Mouse (Mus musculus) midbrain, embryonic 13.5 days (tissue): Measurements from ENCODE around the gene Preb. TPM values are rescaled to one million over a fixed set of nuclear protein-coding genes. Genes with fewer than 3 reads are reported as not detected.

Experiments used
- ATAC-seq: fragments of 200-750 bp; cut with Nextera tagmentation; 2 replicates; pipeline ENCODE4 v1.8.0; 2017; ENCODE audit warnings: mild to moderate bottlenecking, moderate TSS enrichment, moderate library complexity
- H3K27ac ChIP-seq: fragments of 300-500 bp; sonication (generic); 2 replicates; pipeline ENCODE4 v1.5.1; 2015; ENCODE audit warnings: inconsistent platforms, mild to moderate bottlenecking, moderate library complexity
- H3K27me3 ChIP-seq: fragments of 300-500 bp; sonication (generic); 2 replicates; pipeline ENCODE4 v1.6.1; 2015; ENCODE audit warnings: mild to moderate bottlenecking, inconsistent platforms
- H3K36me3 ChIP-seq: fragments of 300-500 bp; sonication (generic); 2 replicates; pipeline ENCODE4 v1.6.1; 2015; ENCODE audit warnings: mild to moderate bottlenecking, inconsistent platforms
- H3K4me1 ChIP-seq: fragments of 300-500 bp; sonication (generic); replicated peaks from 2 replicates; pipeline ENCODE4 v1.6.1; 2015; ENCODE audit warnings: inconsistent platforms
- H3K4me2 ChIP-seq: fragments of 300-500 bp; sonication (generic); replicated peaks from 2 replicates; pipeline ENCODE4 v1.6.1; 2015; ENCODE audit warnings: moderate library complexity, mild to moderate bottlenecking, inconsistent platforms
- H3K4me3 ChIP-seq: fragments of 300-500 bp; sonication (generic); replicated peaks from 2 replicates; pipeline ENCODE4 v1.5.1; 2015; ENCODE audit warnings: mild to moderate bottlenecking, inconsistent platforms
- H3K9ac ChIP-seq: fragments of 300-500 bp; sonication (generic); replicated peaks from 2 replicates; pipeline ENCODE4 v1.6.1; 2015; ENCODE audit warnings: mild to moderate bottlenecking, inconsistent platforms
- H3K9me3 ChIP-seq: fragments of 300-500 bp; sonication (generic); 2 replicates; pipeline ENCODE4 v1.6.1; 2016; ENCODE audit warnings: mild to moderate bottlenecking, inconsistent platforms
- WGBS: fragments of 180-500 bp; shearing (Covaris S2); methylation state at CpG from one replicate; pipeline ENCODE4 v1.1.7; 2015; 5-methylcytosine and 5-hydroxymethylcytosine counted together
- polyA plus RNA-seq: library from polyadenylated mRNA; unstranded; fragments of >200 nt; fragmentation: Nextera tagmentation; extraction: Ambion mirVana; gene quantifications from 2 replicates; pipeline ENCODE4 v1.2.1, GENCODE M21; 2015

Preb gene
- polyA plus RNA-seq, result 108 and 129 TPM in 2 replicates

- Histone ChIP-seq H3K27me3 (peaks cover 7% of the 10 kb centered on the region), H3K9ac (peak within 1 kb of the TSS; percentile 95), H3K36me3 (peaks cover 28% of the 10 kb centered on the region), H3K9me3 (no peaks in the 10 kb centered on the region), H3K4me1 (peaks cover 27% of the 10 kb centered on the region), H3K4me3 (peak within 1 kb of the TSS; percentile 91), H3K4me2 (peak within 1 kb of the TSS; percentile 93), H3K27ac (peak within 1 kb of the TSS; percentile 84)
- WGBS, result under 1% methylated on average over 56 of the region's 56 CpGs
- ATAC-seq, result peak; percentile 96
These were observed at the start of gene Preb for GRCm38 (mm10) chr5:30959966-30960501. Gene Preb, minus strand, starts transcription at chr5:30960361.

GRCm38 (mm10) chr5:31004184-31004583, 44.0 kb upstream of the Preb start:
- Histone ChIP-seq H3K36me3 (no peaks in the 10 kb centered on the region), H3K4me2 (no peak overlapping the region), H3K27ac (no peak overlapping the region), H3K27me3 (no peaks in the 10 kb centered on the region), H3K4me1 (no peaks in the 10 kb centered on the region; the same call in 1 of the 2 replicates), H3K9me3 (no peaks in the 10 kb centered on the region), H3K9ac (no peak overlapping the region), H3K4me3 (no peak overlapping the region)
- WGBS, result 5% methylated on average over 5 of the region's 5 CpGs
- ATAC-seq, result peak; percentile 58

- no peaks in the 10 kb centered on the region for H3K9me3 ChIP-seq
- no peaks in the 10 kb centered on the region for H3K27me3 ChIP-seq
- no peaks in the 10 kb centered on the region for H3K36me3 ChIP-seq
- no peak overlapping the region for H3K9ac ChIP-seq
- no peak overlapping the region for H3K4me2 ChIP-seq
- no peak for ATAC-seq
- no peaks in the 10 kb centered on the region; the same call in 1 of the 2 replicates for H3K4me1 ChIP-seq
- no peak overlapping the region for H3K27ac ChIP-seq
- no peak overlapping the region for H3K4me3 ChIP-seq
- 80% methylated on average over 4 of the region's 4 CpGs for whole genome bisulfite sequencing
These were observed 41.4 kb upstream of the Preb start for GRCm38 (mm10) chr5:31001560-31001959.

- Histone ChIP-seq H3K27me3 (no peaks in the 10 kb centered on the region), H3K27ac (no peak overlapping the region), H3K9ac (no peak overlapping the region), H3K4me2 (no peak overlapping the region), H3K36me3 (no peaks in the 10 kb centered on the region), H3K4me3 (no peak overlapping the region), H3K4me1 (no peaks in the 10 kb centered on the region; the same call in 1 of the 2 replicates), H3K9me3 (no peaks in the 10 kb centered on the region)
- WGBS, result 82% methylated on average over 2 of the region's 2 CpGs
- ATAC-seq, result no peak
These were observed 40.8 kb upstream of the Preb start for GRCm38 (mm10) chr5:31000993-31001392.

GRCm38 (mm10) chr5:31000122-31000521, 40.0 kb upstream of the Preb start:
- H3K27me3 ChIP-seq, result no peaks in the 10 kb centered on the region
- no peak overlapping the region for H3K4me2 ChIP-seq
- no peaks in the 10 kb centered on the region for H3K9me3 ChIP-seq
- H3K27ac ChIP-seq, result no peak overlapping the region
- H3K9ac ChIP-seq, result no peak overlapping the region
- no peak overlapping the region for H3K4me3 ChIP-seq
- 80% methylated on average over 7 of the region's 7 CpGs for WGBS
- H3K36me3 ChIP-seq, result no peaks in the 10 kb centered on the region
- no peak for ATAC-seq
- H3K4me1 ChIP-seq, result no peaks in the 10 kb centered on the region; the same call in 1 of the 2 replicates

- ATAC-seq, result no peak
- H3K36me3 ChIP-seq, result no peaks in the 10 kb centered on the region
- H3K27me3 ChIP-seq, result no peaks in the 10 kb centered on the region
- H3K27ac ChIP-seq, result no peak overlapping the region
- no peaks in the 10 kb centered on the region for H3K9me3 ChIP-seq
- no peak overlapping the region for H3K4me2 ChIP-seq
- WGBS, result 59% methylated on average over 5 of the region's 5 CpGs
- no peaks in the 10 kb centered on the region; the same call in 1 of the 2 replicates for H3K4me1 ChIP-seq
- H3K4me3 ChIP-seq, result no peak overlapping the region
- H3K9ac ChIP-seq, result no peak overlapping the region
These were observed 39.2 kb upstream of the Preb start for GRCm38 (mm10) chr5:30999324-30999723.

- no peak for ATAC-seq
- Histone ChIP-seq H3K4me2 (no peak overlapping the region), H3K27me3 (no peaks in the 10 kb centered on the region), H3K9ac (no peak overlapping the region), H3K36me3 (no peaks in the 10 kb centered on the region), H3K9me3 (no peaks in the 10 kb centered on the region), H3K27ac (no peak overlapping the region), H3K4me1 (no peaks in the 10 kb centered on the region), H3K4me3 (no peak overlapping the region)
- 20% methylated on average over 5 of the region's 5 CpGs for WGBS
These were observed 38.1 kb upstream of the Preb start for GRCm38 (mm10) chr5:30998306-30998705.

GRCm38 (mm10) chr5:30994910-30995635, 34.9 kb upstream of the Preb start:
- Histone ChIP-seq H3K9ac (no peak overlapping the region), H3K36me3 (no peaks in the 10 kb centered on the region), H3K27me3 (no peaks in the 10 kb centered on the region), H3K9me3 (no peaks in the 10 kb centered on the region), H3K4me1 (no peaks in the 10 kb centered on the region), H3K4me3 (no peak overlapping the region), H3K27ac (no peak overlapping the region), H3K4me2 (no peak overlapping the region)
- WGBS, result 79% methylated on average over 11 of the region's 11 CpGs
- ATAC-seq, result no peak

GRCm38 (mm10) chr5:30994074-30994473, 33.9 kb upstream of the Preb start:
- no peak for ATAC-seq
- no peak overlapping the region for H3K4me3 ChIP-seq
- H3K36me3 ChIP-seq, result no peaks in the 10 kb centered on the region
- no peak overlapping the region for H3K9ac ChIP-seq
- no peaks in the 10 kb centered on the region for H3K9me3 ChIP-seq
- H3K4me2 ChIP-seq, result no peak overlapping the region
- H3K27me3 ChIP-seq, result no peaks in the 10 kb centered on the region
- H3K4me1 ChIP-seq, result no peaks in the 10 kb centered on the region
- WGBS, result 71% methylated on average over 3 of the region's 3 CpGs
- H3K27ac ChIP-seq, result no peak overlapping the region

- Histone ChIP-seq H3K36me3 (no peaks in the 10 kb centered on the region), H3K27ac (no peak overlapping the region), H3K4me2 (no peak overlapping the region), H3K9me3 (no peaks in the 10 kb centered on the region), H3K9ac (no peak overlapping the region), H3K27me3 (no peaks in the 10 kb centered on the region), H3K4me3 (no peak overlapping the region), H3K4me1 (no peaks in the 10 kb centered on the region)
- WGBS, result 76% methylated on average over 5 of the region's 5 CpGs
- ATAC-seq, result no peak
These were observed 33.0 kb upstream of the Preb start for GRCm38 (mm10) chr5:30992980-30993676.

- no peak overlapping the region for H3K4me3 ChIP-seq
- H3K27ac ChIP-seq, result no peak overlapping the region
- H3K9ac ChIP-seq, result no peak overlapping the region
- H3K36me3 ChIP-seq, result no peaks in the 10 kb centered on the region
- H3K9me3 ChIP-seq, result no peaks in the 10 kb centered on the region
- WGBS, result 17% methylated on average over 2 of the region's 2 CpGs
- no peaks in the 10 kb centered on the region for H3K4me1 ChIP-seq
- H3K4me2 ChIP-seq, result no peak overlapping the region
- ATAC-seq, result no peak
- H3K27me3 ChIP-seq, result no peaks in the 10 kb centered on the region
These were observed 22.2 kb upstream of the Preb start for GRCm38 (mm10) chr5:30982357-30982756.

GRCm38 (mm10) chr5:30974870-30975656, 14.9 kb upstream of the Preb start:
- no peaks in the 10 kb centered on the region for H3K9me3 ChIP-seq
- WGBS, result 79% methylated on average over 9 of the region's 9 CpGs
- no peak overlapping the region for H3K9ac ChIP-seq
- no peaks in the 10 kb centered on the region for H3K4me1 ChIP-seq
- no peak overlapping the region for H3K4me3 ChIP-seq
- no peak overlapping the region for H3K27ac ChIP-seq
- no peaks in the 10 kb centered on the region for H3K36me3 ChIP-seq
- ATAC-seq, result no peak
- no peak overlapping the region for H3K4me2 ChIP-seq
- no peaks in the 10 kb centered on the region for H3K27me3 ChIP-seq
